Mouse (Mus musculus): ENCODE results near the gene 1700123K08Rik. TPM values are rescaled to one million over a fixed set of nuclear protein-coding genes. Genes with fewer than 3 reads are reported as not detected.

The 1700123K08Rik gene
- total RNA-seq (2023; ENCODE audit: inconsistent age), result not detected in 4 replicates

DNA sequence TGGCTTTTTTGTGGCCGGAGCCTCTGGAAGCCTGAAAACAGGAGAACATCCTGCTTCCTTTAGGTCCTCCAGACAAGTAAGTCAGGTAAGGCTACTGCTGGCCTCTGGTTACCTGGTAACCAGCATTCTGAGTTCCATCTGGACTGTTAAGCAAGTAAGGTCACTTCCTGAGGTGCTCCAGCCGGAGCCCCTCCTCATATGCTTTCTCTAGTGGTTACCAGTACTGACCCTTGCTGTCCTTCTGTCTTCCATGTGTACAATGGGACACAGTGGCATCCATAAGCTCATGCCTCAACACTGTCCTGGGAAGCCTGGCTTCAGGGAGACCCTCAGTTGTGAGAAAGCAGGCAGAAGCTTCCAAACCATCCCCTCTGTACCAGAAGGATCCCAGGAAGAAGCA is at the start of gene 1700123K08Rik:
Gene 1700123K08Rik, minus strand, starts transcription at position 101 of the 400 bp plus-strand sequence.

Other genes with a start within 250 kb of the 1700123K08Rik start
- gene Pvrig, start 222.8 kb downstream of the 1700123K08Rik start, total RNA-seq (2023; ENCODE audit: inconsistent age), result 0.48 TPM in 2 of 4 replicates, not detected in the others
- gene Zfp157, start 123.2 kb downstream of the 1700123K08Rik start, total RNA-seq (2023; ENCODE audit: inconsistent age), result 17.5 to 22.0 TPM (median 19.2 TPM) in 4 replicates
- 43.7 to 50.0 TPM (median 47.2 TPM) in 4 replicates for gene Zfp68, start 55.0 kb upstream of the 1700123K08Rik start, total RNA-seq (2023; ENCODE audit: inconsistent age)
- 6.4 to 7.8 TPM (median 7.3 TPM) in 4 replicates for gene A430033K04Rik, start 58.1 kb upstream of the 1700123K08Rik start, total RNA-seq (2023; ENCODE audit: inconsistent age)
- gene Fam20c, start 189.8 kb upstream of the 1700123K08Rik start, total RNA-seq (2023; ENCODE audit: inconsistent age), result not detected in 4 replicates

All from B cell, adult (primary cell).